Mouse (Mus musculus) stomach, postnatal 0 days (tissue): ENCODE data around the gene AI837181.

Experiments used
- CTCF ChIP-seq: IDR thresholded peaks from 2 replicates; pipeline ENCODE4 v1.5.1; 2016; ENCODE audit warnings: antibody characterized with exemption, low read depth, mild to moderate bottlenecking, moderate library complexity
- EP300 ChIP-seq: optimal IDR thresholded peaks from 2 replicates; pipeline ENCODE3; 2016; ENCODE audit warnings: antibody characterized with exemption

GRCm38 (mm10) chr19:5411961-5412360, 13.0 kb upstream of the AI837181 start:
- TF ChIP-seq EP300 (no peak), CTCF (no peak)
